Mouse (Mus musculus): ENCODE data around the gene Trp53inp2.
A peak's percentile ranks its signal among the peaks of the same experiment; 100 is the strongest.

The Trp53inp2 gene

DNA sequence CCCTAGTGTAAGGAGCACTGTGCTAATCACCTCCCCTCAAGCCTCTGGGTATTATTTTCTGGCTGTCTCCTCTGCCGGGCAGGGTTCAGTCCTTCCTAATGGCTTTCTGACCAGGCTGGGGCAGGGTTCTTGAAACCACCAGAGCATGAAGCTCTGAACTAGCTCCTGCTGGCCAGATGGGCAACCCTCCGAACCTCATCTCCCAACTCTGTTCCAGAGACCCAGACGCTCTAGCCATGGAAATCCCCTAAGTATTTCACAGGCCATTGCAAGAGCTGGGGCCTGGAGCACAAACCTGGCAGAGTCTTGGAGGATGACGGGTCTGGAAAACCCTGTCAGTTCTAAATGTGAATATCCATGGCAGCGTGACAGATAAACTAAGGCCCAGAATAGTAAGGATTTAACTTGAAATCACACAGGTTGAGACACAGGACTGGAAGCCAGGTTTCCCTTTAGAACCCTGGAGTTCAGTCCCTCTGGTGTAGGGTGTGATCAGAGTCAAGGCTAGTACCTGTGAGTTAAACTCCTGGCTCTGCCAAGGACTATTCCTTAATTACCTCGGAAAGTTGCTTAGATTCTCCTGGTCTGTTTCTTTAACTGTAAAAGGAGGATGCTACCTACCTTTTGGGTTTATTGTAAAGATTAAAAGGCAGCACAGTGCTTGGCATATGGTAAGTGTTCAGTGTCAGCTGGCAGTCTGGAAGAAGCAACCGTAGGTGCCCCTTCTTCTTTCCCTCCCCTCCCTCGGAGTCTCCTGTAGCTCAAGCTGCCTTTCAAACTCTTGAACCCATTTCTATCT is at the start of gene Trp53inp2:
Gene Trp53inp2 (plus strand): TSS at position 799 of the 799 bp plus-strand sequence.
- no peak for DNase-seq (ENCODE audit: low spot score in 2 of 2)

DNA sequence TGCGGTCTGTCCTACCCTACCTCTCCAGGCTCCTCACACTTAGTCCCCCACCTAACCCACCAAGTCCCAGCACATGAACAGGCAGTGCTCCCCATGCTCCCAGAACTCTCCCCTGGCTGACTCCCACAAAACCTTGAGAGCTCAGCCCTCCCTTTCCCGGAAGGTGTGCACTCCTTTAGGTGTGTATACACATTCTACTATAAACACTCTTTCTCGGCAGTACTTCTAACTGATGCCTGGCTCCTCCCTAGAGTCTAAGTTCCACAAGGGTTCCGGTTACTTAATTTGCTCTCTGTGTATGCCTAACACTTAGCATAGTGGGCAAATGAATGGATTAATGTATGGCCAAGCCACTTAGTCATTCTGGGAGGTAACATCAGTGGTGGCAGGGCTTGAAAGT is 49.5 kb upstream of the Trp53inp2 start:
- no peak for DNase-seq (ENCODE audit: low spot score in 2 of 2)

DNA sequence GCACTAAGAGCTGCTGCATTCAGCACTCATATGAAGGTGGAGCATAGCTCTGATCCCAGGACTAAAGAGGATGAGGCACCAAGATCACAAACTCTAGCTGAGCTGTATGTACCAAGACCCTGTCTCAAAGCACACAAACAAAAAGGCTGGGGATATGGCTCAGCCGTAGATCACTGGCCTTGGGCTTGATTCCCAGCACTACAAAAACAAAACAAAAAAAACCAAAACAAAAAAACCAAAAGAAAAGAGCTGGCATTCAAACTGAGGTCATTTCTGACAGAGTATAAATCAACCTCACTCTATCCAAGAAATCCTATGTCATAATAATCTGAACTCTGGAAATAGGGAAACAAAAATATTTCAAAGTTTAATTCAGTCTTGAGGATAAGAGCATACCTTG is 47.4 kb upstream of the Trp53inp2 start:
- DNase-seq (ENCODE audit: low spot score in 2 of 2) = no peak

DNA sequence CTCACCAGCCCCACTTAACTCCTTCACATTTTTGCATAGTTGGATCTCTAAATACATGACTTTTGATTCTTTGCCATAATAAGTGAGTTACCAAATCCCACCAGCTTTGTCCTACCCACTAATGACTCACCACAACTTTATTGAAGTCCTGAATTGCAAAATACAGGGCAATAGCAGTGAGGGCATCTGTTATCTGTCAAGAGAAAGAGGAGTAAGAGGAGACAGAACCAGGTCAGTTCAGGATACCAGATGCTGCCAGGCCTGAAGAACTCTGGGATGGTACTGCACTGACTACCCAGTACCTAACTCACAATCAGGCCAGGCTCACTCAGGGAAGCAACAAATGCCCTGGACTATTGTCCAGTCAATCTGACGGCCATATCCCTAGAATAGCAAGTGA is 45.6 kb upstream of the Trp53inp2 start:
- DNase-seq (ENCODE audit: low spot score in 2 of 2) = no peak

DNA sequence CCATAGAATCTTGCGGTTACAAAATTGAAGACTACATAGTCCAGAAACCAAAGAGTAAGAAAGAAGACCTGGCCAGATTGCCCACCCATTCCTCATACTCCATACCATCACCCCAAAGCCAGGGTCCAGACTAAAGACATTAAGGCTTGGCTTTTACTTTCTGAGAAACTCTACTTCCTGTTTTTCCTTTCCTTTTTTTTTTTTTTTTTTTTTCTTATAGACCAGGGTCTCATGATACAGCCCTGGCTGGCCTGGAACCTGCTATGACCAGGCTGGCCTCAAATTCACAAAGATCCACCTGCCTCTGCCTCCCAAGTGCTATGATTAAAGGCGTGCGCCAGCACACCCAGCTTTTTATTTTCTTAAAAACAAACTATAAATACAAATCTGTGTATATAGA is 44.6 kb upstream of the Trp53inp2 start:
- DNase-seq (ENCODE audit: low spot score in 2 of 2) = no peak

DNA sequence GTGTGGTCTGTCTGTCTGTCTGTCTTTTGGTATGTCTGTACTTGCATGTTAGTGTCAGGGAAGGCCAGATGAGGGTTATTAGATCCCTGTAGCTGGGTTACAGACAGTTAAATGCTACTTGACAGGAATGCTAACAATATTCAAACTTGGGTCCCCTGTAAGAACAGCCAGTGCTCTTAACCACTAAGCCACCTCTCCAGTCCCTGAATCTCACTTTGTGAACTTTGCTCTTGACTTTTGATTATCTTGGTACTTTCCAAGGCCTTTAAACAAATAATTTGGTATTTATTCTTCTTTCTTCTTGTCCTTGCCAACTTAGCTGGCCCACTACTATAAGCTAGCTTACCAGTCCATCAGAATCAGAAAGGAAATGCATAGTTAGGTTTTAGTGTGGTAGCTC is 40.7 kb upstream of the Trp53inp2 start:
- no peak for DNase-seq (ENCODE audit: low spot score in 2 of 2)

DNA sequence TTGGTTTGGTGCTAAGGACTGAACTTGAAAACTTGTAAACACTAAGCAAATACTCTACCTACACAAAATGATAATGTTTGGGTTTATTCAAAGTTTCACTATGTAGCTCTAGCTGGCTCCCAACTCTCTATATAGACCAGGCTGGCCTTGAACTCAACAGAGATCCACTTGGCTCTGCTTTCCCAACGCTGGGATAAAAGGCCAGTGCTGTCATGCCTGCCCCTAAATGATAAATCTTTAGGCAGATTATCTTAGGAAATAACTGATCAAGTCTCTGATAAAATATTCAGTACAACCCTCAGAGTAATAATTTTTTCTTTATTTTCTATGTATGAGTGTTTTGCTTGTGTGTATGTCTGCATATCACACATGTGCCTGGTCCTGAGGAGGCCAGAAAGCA is 34.2 kb upstream of the Trp53inp2 start:
- DNase-seq (ENCODE audit: low spot score in 2 of 2) = no peak

DNA sequence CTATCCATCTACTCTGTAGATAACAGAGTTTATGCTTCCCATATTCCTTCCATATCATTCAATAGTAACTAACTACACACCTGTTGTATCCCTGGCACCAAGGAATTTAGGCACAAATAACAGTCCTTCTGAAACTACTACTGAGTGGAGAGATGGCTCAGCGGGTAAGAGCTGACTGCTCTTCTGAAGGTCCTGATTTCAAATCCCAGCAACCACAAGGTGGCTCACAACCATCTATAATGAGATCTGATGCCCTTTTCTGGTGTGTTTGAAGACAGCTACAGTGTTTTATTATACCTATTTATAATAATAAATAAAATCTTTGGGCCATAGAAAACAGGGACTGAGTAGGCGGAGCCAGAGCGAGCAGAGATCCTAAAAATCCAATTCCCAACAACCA is 26.5 kb upstream of the Trp53inp2 start:
- no peak for DNase-seq (ENCODE audit: low spot score in 2 of 2)

DNA sequence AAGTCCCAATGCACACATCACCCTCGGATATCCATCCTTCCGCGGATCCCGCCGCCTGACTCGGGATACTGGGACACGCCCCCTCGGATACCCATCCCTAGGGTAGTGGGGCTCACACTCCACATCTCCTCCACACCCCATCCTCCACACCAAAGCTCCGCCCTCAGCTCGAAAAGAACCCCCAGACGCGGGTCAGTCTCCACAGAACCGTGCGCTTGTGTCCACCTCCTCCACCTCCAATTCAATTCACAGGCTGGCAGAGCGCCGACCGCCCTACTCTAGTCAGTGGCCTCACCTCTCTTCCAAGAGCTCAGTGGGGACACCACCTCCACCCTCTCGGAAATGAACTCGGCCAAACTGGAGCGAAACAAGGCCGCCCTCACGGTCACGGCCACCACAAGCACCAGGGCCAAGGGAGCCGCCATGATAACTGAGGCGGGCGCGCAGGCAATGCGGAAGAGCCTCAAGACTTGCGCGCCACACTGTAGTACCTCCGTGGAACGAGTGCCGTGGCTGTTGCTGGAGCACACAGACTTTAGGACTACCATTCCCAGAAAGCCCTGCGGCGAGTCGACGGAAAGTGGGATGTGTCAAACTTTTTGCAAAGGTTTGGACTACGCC is 23.8 kb upstream of the Trp53inp2 start, which contains the start of gene Pigu:
Gene Pigu (minus strand): TSS at position 460 of the 621 bp plus-strand sequence.
- DNase-seq (ENCODE audit: low spot score in 2 of 2) = peak; percentile 89 to 91

DNA sequence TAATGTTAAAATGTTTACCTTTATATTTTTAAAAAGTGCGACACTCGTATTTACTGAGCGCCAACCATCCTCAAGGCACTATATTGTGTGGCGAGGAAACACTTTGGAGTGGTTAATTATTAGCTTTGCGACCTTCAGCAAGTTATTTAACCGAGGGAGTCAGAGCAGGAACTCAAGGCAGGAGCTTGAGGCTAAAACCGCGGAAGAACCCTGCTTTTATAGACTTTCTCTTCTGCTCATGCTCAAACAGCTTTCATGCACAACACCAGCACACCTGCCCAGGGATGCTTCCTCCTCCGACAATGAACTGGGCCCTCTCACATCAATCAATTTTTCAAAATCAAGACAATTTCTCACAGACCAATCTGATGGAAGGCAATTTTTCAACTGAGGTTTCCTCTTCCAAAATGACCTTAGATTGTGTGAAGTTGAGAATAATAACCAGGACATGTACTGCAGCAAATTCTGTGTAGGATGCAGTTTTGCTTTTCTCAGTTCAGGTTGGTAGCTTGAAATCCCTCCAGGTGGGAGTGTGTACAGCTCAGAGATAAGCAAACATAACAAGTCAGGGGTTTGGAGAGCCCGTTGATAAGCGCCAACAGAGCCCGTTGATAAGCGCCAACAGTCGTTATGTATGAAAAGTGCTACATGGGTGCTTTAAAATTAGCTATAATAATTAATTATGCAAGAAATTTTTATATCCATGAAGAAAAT is 23.0 kb upstream of the Trp53inp2 start:
- peak in 1 of 2 experiments; percentile 12 for DNase-seq (ENCODE audit: low spot score in 2 of 2)

DNA sequence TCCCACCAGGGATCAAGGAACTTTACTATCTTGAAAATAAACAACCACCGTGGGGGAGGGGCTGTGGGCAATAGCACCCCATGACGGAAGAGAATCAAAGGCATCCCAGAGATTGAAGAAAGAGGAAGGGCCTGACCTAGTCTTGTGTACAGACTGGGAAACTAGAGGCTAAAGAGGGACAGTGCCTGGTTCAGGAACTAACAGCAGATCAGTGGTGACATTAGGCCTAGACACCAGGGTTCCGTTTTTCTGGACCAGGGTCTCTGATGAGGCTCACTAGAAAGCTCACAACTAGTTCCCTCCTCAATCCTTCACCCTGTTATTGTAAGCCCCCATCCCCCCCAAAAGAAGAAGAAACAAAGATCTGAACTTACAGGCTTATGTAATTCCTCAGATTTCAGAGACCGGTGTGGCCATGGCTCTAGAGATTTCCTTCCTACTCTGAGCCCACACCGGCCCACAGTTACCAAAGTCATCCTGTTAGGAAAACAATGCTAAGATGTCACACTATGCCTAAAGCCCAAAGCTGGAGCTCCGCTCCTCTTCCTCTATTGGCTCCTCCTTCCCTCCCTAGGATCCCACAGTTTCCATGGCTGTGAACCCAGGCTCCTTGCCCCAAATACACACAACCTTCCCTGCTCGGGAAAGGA is 13.1 kb upstream of the Trp53inp2 start:
- no peak for DNase-seq (ENCODE audit: low spot score in 2 of 2)

DNA sequence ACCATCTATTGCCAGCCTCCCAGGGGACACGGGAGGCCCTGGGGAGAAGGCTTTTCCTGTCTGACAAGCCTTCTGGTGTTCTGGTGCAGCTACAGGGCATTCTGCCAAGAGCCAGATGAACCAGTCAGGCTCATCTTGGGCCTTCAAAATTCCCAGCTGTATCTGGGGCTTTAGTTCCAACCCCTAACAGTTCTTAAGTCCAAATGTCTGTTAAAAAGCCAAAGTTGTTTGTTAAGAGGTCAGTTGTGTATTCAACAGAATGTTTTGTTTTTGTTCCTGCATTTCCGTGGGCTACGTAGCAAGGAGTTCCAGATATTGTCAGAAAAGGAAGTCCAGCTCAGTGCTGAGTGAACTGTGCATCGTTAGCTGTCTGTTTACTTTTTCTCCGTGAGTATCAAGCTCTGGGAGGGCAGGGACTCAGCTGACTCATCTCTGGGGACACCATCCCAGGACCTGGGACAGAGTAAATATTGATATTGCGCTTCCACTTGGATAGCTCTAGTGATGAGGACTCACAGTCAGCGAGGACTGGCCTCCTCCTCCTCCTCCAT is 11.5 kb upstream of the Trp53inp2 start:
- DNase-seq (ENCODE audit: low spot score in 2 of 2) = peak in 1 of 2 experiments; percentile 48

DNA sequence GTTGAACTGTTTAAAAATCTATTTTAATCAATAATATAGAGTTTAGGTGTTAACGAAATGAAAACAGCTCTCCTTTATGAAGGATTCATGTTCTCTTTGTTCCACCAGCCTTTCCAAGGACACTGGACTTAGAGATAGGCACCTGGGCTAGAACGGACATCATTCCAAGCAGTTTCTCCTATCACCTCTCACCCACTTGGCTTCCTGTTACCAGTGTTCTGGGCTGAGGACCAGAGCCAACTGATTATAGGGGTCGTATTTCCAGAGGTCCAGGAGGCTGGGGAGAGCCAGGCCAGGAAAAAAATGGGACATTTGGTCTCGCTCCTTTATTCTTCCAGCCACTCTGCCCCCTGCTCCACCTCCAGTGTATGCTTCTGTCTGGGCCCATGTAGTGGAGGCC is 8.4 kb upstream of the Trp53inp2 start:
- no peak for DNase-seq (ENCODE audit: low spot score in 2 of 2)

DNA sequence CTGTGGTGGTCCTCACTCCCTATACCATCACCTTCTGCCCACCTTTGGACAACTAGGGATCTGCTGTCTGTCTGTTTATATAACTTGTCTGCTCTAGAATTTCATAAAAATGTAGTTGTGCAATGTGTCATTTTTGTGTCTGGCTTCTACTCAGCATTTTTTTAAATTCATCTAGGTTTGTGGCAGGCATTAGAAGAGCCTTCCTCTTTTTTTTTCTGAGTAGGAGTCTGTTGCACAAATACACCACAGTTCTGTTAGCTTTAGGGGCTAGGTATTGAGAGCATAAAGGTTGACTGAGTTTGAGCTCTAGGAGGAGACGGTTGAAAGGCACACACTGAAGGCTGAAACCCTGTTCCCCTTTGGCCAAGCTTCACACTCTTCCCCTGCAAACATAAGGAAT is 7.6 kb upstream of the Trp53inp2 start:
- DNase-seq (ENCODE audit: low spot score in 2 of 2) = no peak

DNA sequence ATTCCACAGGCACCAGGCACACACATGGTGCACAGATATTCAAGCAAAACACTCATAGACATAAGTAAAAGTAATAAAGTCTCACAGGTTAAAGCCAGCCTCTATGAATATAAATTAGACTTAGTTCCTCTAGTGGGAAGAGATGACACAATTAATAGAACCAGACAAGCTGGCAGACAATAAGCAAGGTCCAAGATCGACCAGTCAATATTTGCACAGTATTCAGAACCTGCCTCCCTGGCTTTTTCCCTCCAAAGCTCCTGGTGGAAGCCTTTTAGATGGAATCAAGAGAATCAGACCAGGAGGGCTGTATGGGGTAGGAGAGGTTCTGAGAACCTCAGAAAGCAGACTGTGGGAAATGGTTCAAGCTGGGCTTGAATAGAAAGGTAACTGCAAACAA is 7.0 kb upstream of the Trp53inp2 start:
- no peak for DNase-seq (ENCODE audit: low spot score in 2 of 2)

DNA sequence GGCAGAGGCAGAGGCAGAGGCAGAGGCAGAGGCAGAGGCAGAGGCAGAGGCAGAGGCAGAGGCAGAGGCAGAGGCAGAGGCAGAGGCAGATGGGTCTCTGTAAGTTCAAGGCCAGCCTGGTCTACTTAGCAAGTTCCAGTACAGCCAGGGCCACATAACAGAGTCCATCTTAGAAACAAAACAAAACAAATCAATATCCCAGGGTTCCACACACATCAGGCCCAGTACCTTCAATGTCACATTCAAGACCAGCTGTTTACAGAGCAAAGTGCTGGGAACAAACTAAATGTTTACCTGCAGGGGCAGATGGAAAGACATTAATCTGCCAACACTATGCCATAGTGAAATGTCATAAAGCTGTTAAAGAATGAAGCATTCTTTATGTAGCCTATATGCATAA is 6.3 kb upstream of the Trp53inp2 start:
- DNase-seq (ENCODE audit: low spot score in 2 of 2) = no peak

DNA sequence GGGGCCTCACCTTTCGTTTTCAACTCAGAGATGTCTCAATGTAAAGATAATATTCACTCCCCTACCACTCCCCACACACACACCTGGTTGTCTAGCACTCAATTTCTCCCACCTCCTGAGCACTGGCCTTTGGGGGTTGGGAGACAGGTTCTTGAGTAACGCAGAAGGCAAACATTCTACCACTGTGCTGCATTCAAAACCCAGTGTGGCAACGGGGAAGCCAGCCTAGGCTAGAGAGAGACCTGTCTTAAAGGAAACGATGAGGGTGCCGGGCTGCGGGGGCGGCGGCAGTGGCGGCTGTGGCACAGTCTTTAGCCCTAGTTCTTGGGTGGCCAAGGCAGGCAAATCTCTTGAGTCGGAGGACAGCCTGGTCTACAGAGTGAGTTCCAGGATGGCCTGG is 4.7 kb upstream of the Trp53inp2 start:
- DNase-seq (ENCODE audit: low spot score in 2 of 2) = no peak

DNA sequence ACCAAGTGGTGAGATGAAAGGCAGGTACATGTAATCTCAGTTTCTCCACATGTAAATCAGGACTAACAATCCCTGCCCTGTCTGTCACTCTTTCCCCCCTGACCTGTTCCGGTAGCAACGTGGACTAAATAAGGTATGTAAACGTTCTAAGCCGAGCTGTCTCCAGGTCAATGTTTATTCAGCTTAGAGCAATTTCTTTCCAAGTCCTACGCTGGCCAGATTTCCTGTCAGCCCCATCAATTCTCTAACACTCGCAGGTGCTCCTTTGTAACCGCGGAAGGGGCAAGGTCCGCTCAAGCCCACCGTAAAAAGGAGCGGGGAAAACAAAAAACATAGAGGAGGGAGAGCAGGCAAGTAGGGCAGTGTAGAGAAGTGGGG is 190 bp downstream of the Trp53inp2 start:
- DNase-seq (ENCODE audit: low spot score in 2 of 2) = no peak

DNA sequence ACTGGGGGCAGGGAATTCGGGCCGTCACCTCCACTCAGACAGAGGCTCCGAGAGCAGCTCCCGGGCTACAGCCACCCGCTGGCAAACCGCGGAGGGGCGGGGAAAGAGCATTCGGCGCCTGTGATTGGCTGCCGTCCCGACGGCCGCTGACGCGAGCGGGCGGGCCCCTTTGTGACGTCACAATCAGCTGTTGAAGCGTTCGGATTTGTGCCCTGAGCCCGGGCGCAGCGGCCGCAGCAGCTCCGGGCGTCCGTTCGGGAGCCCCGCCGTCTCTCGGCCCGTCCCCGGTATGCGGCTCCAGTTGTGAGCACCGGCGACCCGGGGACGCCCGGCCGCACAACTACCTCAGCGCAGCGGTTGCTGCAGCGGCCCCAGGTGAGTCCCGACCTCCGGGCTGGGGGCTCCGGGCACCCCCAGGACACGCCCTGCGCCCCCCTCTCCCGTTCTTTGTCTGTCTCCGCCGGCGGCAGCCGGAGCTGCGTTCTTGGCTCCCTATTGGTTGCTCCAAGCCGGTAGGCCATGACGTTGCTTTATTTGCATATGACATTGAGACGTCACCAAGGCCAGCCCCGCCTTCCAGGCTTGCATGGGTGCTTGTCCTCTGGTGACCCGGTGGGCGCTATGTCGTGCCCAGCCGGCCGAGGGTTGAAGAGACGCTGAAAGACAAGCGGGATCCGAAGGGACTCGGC is 928 bp downstream of the Trp53inp2 start:
- peak; percentile 92 to 96 for DNase-seq (ENCODE audit: low spot score in 2 of 2)

DNA sequence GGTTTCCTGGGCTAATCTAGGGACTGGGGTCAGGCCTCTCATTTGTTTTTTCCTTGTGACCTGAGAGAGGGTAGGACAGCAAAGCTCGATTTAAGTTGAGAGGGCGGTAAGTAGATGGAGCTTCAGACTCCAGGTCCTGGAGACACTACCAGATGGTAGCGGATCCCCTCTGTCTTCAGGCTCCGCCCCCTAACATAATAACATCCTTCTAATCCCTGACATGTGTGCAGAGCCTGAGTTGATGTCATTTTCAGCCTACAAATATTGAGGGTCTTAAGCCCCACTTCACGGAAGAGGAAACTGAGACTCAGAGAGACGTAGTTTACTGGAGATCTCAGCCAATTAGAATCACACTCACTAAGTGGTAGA is 1.5 kb downstream of the Trp53inp2 start:
- DNase-seq (ENCODE audit: low spot score in 2 of 2) = no peak

DNA sequence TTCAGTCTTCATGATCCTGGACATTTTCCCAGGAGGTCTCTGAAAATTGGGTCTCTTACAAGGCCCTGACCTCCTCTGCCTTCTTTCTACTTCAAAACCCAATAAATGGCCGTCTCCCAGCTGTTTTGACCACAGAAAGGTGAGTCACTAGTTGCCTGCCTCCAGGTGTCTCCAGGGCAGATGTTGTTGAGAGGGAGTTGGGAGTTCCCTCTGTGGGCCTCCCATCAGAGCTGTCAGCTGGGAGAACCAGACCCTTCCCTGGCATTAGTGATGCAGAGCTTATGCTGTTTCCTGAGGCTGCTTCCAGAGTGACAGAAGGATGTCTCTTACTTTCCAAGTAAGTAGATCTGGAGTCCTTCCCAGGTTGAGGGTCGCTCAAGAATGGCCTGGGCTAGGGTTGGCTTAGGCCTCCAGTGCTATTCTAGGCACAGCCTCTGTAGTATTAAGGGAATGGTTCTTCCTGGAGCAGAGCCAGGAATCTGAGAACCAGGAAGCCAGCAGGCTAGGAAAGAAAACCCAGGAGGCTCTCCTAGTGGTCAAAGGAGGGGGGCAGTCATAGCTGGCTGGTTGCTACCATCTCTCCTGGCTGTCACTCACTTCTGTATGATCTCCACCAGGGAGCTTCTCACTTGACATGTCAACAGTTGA is 2.1 kb downstream of the Trp53inp2 start:
- DNase-seq (ENCODE audit: low spot score in 2 of 2) = no peak

All from urinary bladder, adult 18-20 months (tissue).